Mouse (Mus musculus) intestine, postnatal 0 days (tissue): ENCODE measurements around the gene Acsf3. TPM values are rescaled to one million over a fixed set of nuclear protein-coding genes. Genes with fewer than 3 reads are reported as not detected.

Source experiments
- ATAC-seq: fragments of 200-750 bp; cut with Nextera tagmentation; 2 replicates; pipeline ENCODE4 v1.8.0; 2017; ENCODE audit warnings: mild to moderate bottlenecking, moderate TSS enrichment, moderate library complexity
- H3K27ac ChIP-seq: fragments of 300-500 bp; sonication (generic); 2 replicates; pipeline ENCODE4 v1.5.1; 2014; ENCODE audit warnings: mild to moderate bottlenecking, low read depth, low read length, moderate library complexity
- H3K27me3 ChIP-seq: fragments of 300-500 bp; sonication (generic); replicated peaks from 2 replicates; pipeline ENCODE4 v1.6.1; 2014; ENCODE audit warnings: low read length, mixed read lengths; ENCODE audit not compliant: control insufficient read depth, insufficient read depth
- H3K36me3 ChIP-seq: fragments of 300-500 bp; sonication (generic); 2 replicates; pipeline ENCODE4 v1.6.1; 2014; ENCODE audit warnings: mild to moderate bottlenecking, moderate library complexity; ENCODE audit not compliant: control insufficient read depth, insufficient read depth
- H3K4me1 ChIP-seq: fragments of 300-500 bp; sonication (generic); replicated peaks from 2 replicates; pipeline ENCODE4 v1.6.1; 2014; ENCODE audit warnings: antibody characterized with exemption, low read length, mixed read lengths; ENCODE audit not compliant: control insufficient read depth, insufficient read depth
- H3K4me2 ChIP-seq: fragments of 300-500 bp; sonication (generic); replicated peaks from 2 replicates; pipeline ENCODE4 v1.6.1; 2014; ENCODE audit warnings: low read depth, mild to moderate bottlenecking, moderate library complexity
- H3K4me3 ChIP-seq: fragments of 300-500 bp; sonication (generic); 2 replicates; pipeline ENCODE4 v1.5.1; 2014; ENCODE audit warnings: low read depth, low read length
- H3K9ac ChIP-seq: fragments of 300-500 bp; sonication (generic); 2 replicates; pipeline ENCODE4 v1.6.1; 2014; ENCODE audit warnings: mild to moderate bottlenecking, low read depth, low read length
- H3K9me3 ChIP-seq: fragments of 300-500 bp; sonication (generic); 2 replicates; pipeline ENCODE4 v1.6.1; 2016; ENCODE audit warnings: mixed run types; ENCODE audit not compliant: control insufficient read depth
- CTCF ChIP-seq: sonication (generic); IDR thresholded peaks from 2 replicates; pipeline ENCODE4 v1.5.1; 2016; ENCODE audit warnings: low read depth, mild to moderate bottlenecking, control low read depth, antibody characterized with exemption, moderate library complexity
- WGBS: fragments of 180-500 bp; shearing (Covaris S2); extraction: QIAGEN DNeasy Blood & Tissue Kit; methylation state at CpG from one replicate; pipeline ENCODE4 v1.1.7; 2014; 5-methylcytosine and 5-hydroxymethylcytosine counted together
- polyA plus RNA-seq: library from polyadenylated mRNA; unstranded; fragments of >200 nt; fragmentation: Nextera tagmentation; extraction: Ambion mirVana; gene quantifications from 2 replicates; pipeline ENCODE4 v1.2.1, GENCODE M21; 2015

The Acsf3 gene
- polyA plus RNA-seq, 1 experiment from 2014 or later, result 22.9 TPM

GRCm38 (mm10) chr8:122778703-122779239, 3.5 kb downstream of the Acsf3 start:
- no peaks in the 10 kb centered on the region for H3K27me3 ChIP-seq
- peaks cover 45% of the 10 kb centered on the region for H3K36me3 ChIP-seq
- ATAC-seq, result no peak
- TF ChIP-seq CTCF, result no peak
- WGBS, result 79% methylated on average over 3 of the region's 3 CpGs
- H3K4me2 ChIP-seq, result no peak overlapping the region
- no peaks in the 10 kb centered on the region for H3K4me1 ChIP-seq
- H3K9ac ChIP-seq, result no peak overlapping the region
- no peaks in the 10 kb centered on the region for H3K9me3 ChIP-seq
- no peak overlapping the region for H3K4me3 ChIP-seq
- H3K27ac ChIP-seq, result no peak overlapping the region

DNA sequence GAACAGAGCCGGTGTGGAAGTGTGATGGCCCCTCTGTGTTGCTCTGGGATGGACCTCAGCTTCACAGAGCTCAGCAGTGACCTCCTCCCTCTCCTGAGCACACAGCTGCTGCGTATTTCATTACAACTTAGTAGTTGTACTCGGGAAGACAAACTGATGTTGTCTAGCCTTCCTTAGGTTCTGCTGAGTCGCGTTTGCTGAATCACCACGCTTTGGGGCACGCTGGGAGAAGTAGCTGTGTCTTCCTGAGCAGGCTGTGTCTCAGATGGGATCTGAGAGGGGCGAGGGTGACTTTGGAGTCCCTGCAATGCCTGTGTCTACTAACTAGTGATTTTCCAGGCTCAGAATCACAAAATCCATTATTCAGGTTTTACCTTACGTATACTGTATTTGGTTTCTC, 4.0 kb downstream of the Acsf3 start:
- ATAC-seq, result no peak
- WGBS, result 74% methylated on average over 9 of the region's 9 CpGs
- no peak overlapping the region for H3K4me2 ChIP-seq
- peaks cover 50% of the 10 kb centered on the region for H3K36me3 ChIP-seq
- H3K9me3 ChIP-seq, result no peaks in the 10 kb centered on the region
- H3K9ac ChIP-seq, result no peak overlapping the region
- no peaks in the 10 kb centered on the region for H3K27me3 ChIP-seq
- H3K4me3 ChIP-seq, result no peak overlapping the region
- TF ChIP-seq CTCF, result no peak
- H3K27ac ChIP-seq, result no peak overlapping the region
- no peaks in the 10 kb centered on the region for H3K4me1 ChIP-seq

GRCm38 (mm10) chr8:122784756-122785155, 9.5 kb downstream of the Acsf3 start:
- WGBS, result 73% methylated on average over 1 of the region's 1 CpGs
- Histone ChIP-seq H3K36me3 (peaks cover 80% of the 10 kb centered on the region), H3K9ac (no peak overlapping the region), H3K27ac (no peak overlapping the region), H3K9me3 (no peaks in the 10 kb centered on the region), H3K4me3 (no peak overlapping the region), H3K4me2 (no peak overlapping the region), H3K27me3 (no peaks in the 10 kb centered on the region), H3K4me1 (no peaks in the 10 kb centered on the region; the same call in 1 of the 2 replicates)
- no peak for ATAC-seq
- no peak for TF ChIP-seq CTCF

GRCm38 (mm10) chr8:122789796-122790195, 14.5 kb downstream of the Acsf3 start:
- 70% methylated on average over 5 of the region's 5 CpGs for WGBS
- H3K36me3 ChIP-seq, result peaks cover 49% of the 10 kb centered on the region
- ATAC-seq, result peak; percentile 75; the same call in 1 of the 2 replicates

GRCm38 (mm10) chr8:122793375-122794174, 18.3 kb downstream of the Acsf3 start:
- H3K4me1 ChIP-seq, result no peaks in the 10 kb centered on the region; the same call in 1 of the 2 replicates
- H3K36me3 ChIP-seq, result peaks cover 17% of the 10 kb centered on the region
- H3K4me2 ChIP-seq, result no peak overlapping the region
- no peak overlapping the region for H3K27ac ChIP-seq
- TF ChIP-seq CTCF, result peak; percentile 47
- WGBS, result 68% methylated on average over 18 of the region's 18 CpGs
- H3K27me3 ChIP-seq, result no peaks in the 10 kb centered on the region
- H3K9me3 ChIP-seq, result no peaks in the 10 kb centered on the region
- no peak overlapping the region for H3K4me3 ChIP-seq
- no peak overlapping the region for H3K9ac ChIP-seq
- ATAC-seq, result no peak

More at GRCm38 (mm10) chr8:122789796-122790195, 14.5 kb downstream of the Acsf3 start:
- no peak for TF ChIP-seq CTCF
- Histone ChIP-seq H3K4me1 (no peaks in the 10 kb centered on the region; the same call in 1 of the 2 replicates), H3K4me2 (no peak overlapping the region), H3K9me3 (no peaks in the 10 kb centered on the region), H3K27me3 (no peaks in the 10 kb centered on the region), H3K9ac (no peak overlapping the region), H3K4me3 (no peak overlapping the region), H3K27ac (peak overlapping the region; percentile 71)

DNA sequence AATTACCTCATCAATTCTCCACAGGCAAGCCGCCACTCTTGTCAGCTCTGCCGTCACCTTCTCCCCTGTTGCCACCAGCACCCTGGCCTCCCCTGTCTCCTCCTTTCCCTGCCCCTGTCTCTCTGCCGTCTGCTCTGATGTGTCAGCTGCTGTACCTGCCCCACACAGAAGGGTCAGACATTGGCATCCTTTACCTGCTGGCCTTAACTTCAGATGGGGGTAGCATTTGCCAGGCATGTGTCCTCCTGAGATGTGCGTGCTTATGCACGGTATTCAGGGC, 18.8 kb downstream of the Acsf3 start:
- H3K4me3 ChIP-seq, result no peak overlapping the region
- 85% methylated on average over 5 of the region's 5 CpGs for WGBS
- no peaks in the 10 kb centered on the region for H3K27me3 ChIP-seq
- no peak overlapping the region for H3K9ac ChIP-seq
- H3K9me3 ChIP-seq, result no peaks in the 10 kb centered on the region
- no peak for ATAC-seq
- no peaks in the 10 kb centered on the region; the same call in 1 of the 2 replicates for H3K4me1 ChIP-seq
- no peak overlapping the region for H3K4me2 ChIP-seq
- peaks cover 17% of the 10 kb centered on the region for H3K36me3 ChIP-seq
- TF ChIP-seq CTCF, result no peak
- no peak overlapping the region for H3K27ac ChIP-seq
